ENCODE assay signal across 20 mouse cellular contexts in genomic region chr5:66374413-66374812, GRCm38 (mm10).
DNase-seq lines count a peak whose midpoint lies in the region; ATAC-seq and TF ChIP-seq lines count a peak whose summit lies in the region.
"Had no signal": no experiment of that assay in that cellular context is flagged by ENCODE, and none has a peak within 500 bp of the region (broad histone marks: within the 10 kb centered on the region; RNA-seq: fewer than 3 reads in every experiment).

No protein-coding gene starts in this region.

- no peaks in the 10 kb centered on the region for H3K9me3 ChIP-seq in hindbrain, embryonic 10.5 days
- no peaks in the 10 kb centered on the region for H3K9me3 ChIP-seq in hindbrain, embryonic 12.5 days (replicated peaks)
- H3K9me3 ChIP-seq in stomach, postnatal 0 days (ENCODE audit: control insufficient read depth, low read length), result no peaks in the 10 kb centered on the region
- no peaks in the 10 kb centered on the region for H3K9me3 ChIP-seq in hindbrain, postnatal 0 days (ENCODE audit: low read length)
- H3K9me3 ChIP-seq: embryonic facial prominence, embryonic 10.5 days; embryonic facial prominence, embryonic 12.5 days; forebrain, embryonic 13.5 days; forebrain, embryonic 15.5 days had no signal

- H3K36me3 ChIP-seq in hindbrain, embryonic 10.5 days, result no peaks in the 10 kb centered on the region
- H3K36me3 ChIP-seq in hindbrain, embryonic 12.5 days, result no peaks in the 10 kb centered on the region
- no peaks in the 10 kb centered on the region for H3K36me3 ChIP-seq in stomach, postnatal 0 days (ENCODE audit: control insufficient read depth, insufficient read depth, low read length)
- no peaks in the 10 kb centered on the region for H3K36me3 ChIP-seq in hindbrain, postnatal 0 days (ENCODE audit: insufficient read depth, low read length)
- H3K36me3 ChIP-seq: embryonic facial prominence, embryonic 10.5 days; embryonic facial prominence, embryonic 12.5 days; forebrain, embryonic 15.5 days; G1E had no signal

- 96% methylated on average over 4 of the region's 4 CpGs for WGBS in hindbrain, embryonic 10.5 days
- WGBS in hindbrain, embryonic 12.5 days, result over 99% methylated on average over 4 of the region's 4 CpGs
- 83% methylated on average over 4 of the region's 4 CpGs for WGBS in stomach, postnatal 0 days
- 96% methylated on average over 4 of the region's 4 CpGs for WGBS in hindbrain, postnatal 0 days

- DNase-seq in hindbrain, embryonic 10.5 days (ENCODE audit: low spot score), result no peak
- peak; percentile 74 for DNase-seq in 3T3-L1 (ENCODE audit: low read depth, low spot score)
- DNase-seq in NIH3T3 (ENCODE audit: low read depth), result peak; percentile 70
- no peak for DNase-seq in stomach, postnatal 0 days (ENCODE audit: low spot score)
- no peak for DNase-seq in B cell, adult 2 months
- DNase-seq in hindbrain, postnatal 0 days (ENCODE audit: low spot score), result no peak
- DNase-seq: cerebellum, adult 11-12 months; cerebellum, adult 2 months; cerebellum, adult 9-10 months; cerebellum, postnatal 10 days; cerebellum, postnatal 25 days; forebrain, postnatal 0 days had no signal

- 0 out of 2 replicates have a peak overlapping the region, but pooled peaks have one; percentile 56 for H3K27ac ChIP-seq in hindbrain, embryonic 10.5 days
- H3K27ac ChIP-seq in hindbrain, embryonic 12.5 days, result no peak overlapping the region
- H3K27ac ChIP-seq in stomach, postnatal 0 days (replicated peaks), result no peak overlapping the region
- no peak overlapping the region for H3K27ac ChIP-seq in hindbrain, postnatal 0 days
- H3K27ac ChIP-seq: embryonic facial prominence, embryonic 10.5 days; embryonic facial prominence, embryonic 12.5 days; forebrain, embryonic 13.5 days; forebrain, embryonic 15.5 days had no signal

- TF ChIP-seq EP300 in stomach, postnatal 0 days (optimal IDR thresholded peaks at IDR 0.05), result no peak

- peaks cover 19% of the 10 kb centered on the region for H3K4me1 ChIP-seq in hindbrain, embryonic 10.5 days (replicated peaks)
- H3K4me1 ChIP-seq in hindbrain, embryonic 12.5 days, result peaks cover 13% of the 10 kb centered on the region
- no peaks in the 10 kb centered on the region for H3K4me1 ChIP-seq in stomach, postnatal 0 days (replicated peaks; ENCODE audit: control insufficient read depth, insufficient read depth)
- H3K4me1 ChIP-seq in hindbrain, postnatal 0 days (ENCODE audit: insufficient read depth, low read length), result no peaks in the 10 kb centered on the region
- H3K4me1 ChIP-seq: embryonic facial prominence, embryonic 12.5 days; forebrain, embryonic 15.5 days had no signal

- H3K4me3 ChIP-seq in hindbrain, embryonic 10.5 days, result no peak overlapping the region
- H3K4me3 ChIP-seq in hindbrain, embryonic 12.5 days, result no peak overlapping the region
- H3K4me3 ChIP-seq in stomach, postnatal 0 days (ENCODE audit: low read depth, low read length), result no peak overlapping the region
- H3K4me3 ChIP-seq in hindbrain, postnatal 0 days (ENCODE audit: low read length), result no peak overlapping the region
- H3K4me3 ChIP-seq: embryonic facial prominence, embryonic 10.5 days; embryonic facial prominence, embryonic 12.5 days; forebrain, embryonic 13.5 days; forebrain, embryonic 15.5 days had no signal

- TF ChIP-seq CTCF in stomach, postnatal 0 days (IDR thresholded peaks at IDR 0.05; ENCODE audit: low read depth), result no peak
- no peak for TF ChIP-seq CTCF in hindbrain, postnatal 0 days (IDR thresholded peaks at IDR 0.05; ENCODE audit: low read depth)

- ATAC-seq in hindbrain, embryonic 12.5 days (ENCODE audit: low FRiP score), result no peak
- ATAC-seq in stomach, postnatal 0 days (ENCODE audit: low FRiP score, low TSS enrichment), result 0 out of 2 replicates have a peak, but pooled peaks have one; percentile 46
- ATAC-seq in hindbrain, postnatal 0 days, result no peak
- ATAC-seq: CD4-positive, CD25-positive, alpha-beta regulatory T cell, adult 4 months; forebrain, embryonic 13.5 days; forebrain, embryonic 15.5 days; forebrain, postnatal 0 days had no signal

- no peak overlapping the region for H3K9ac ChIP-seq in hindbrain, embryonic 12.5 days
- no peak overlapping the region for H3K9ac ChIP-seq in stomach, postnatal 0 days (ENCODE audit: low read length)
- no peak overlapping the region for H3K9ac ChIP-seq in hindbrain, postnatal 0 days (replicated peaks; ENCODE audit: low read length)
- H3K9ac ChIP-seq: embryonic facial prominence, embryonic 12.5 days; forebrain, embryonic 13.5 days; forebrain, embryonic 15.5 days; forebrain, postnatal 0 days had no signal

- no peak overlapping the region for H3K4me2 ChIP-seq in hindbrain, embryonic 12.5 days (replicated peaks)
- no peak overlapping the region for H3K4me2 ChIP-seq in stomach, postnatal 0 days (replicated peaks; ENCODE audit: low read depth)
- no peak overlapping the region for H3K4me2 ChIP-seq in hindbrain, postnatal 0 days (ENCODE audit: low read depth, low read length)
- H3K4me2 ChIP-seq: embryonic facial prominence, embryonic 12.5 days; forebrain, embryonic 13.5 days; forebrain, embryonic 15.5 days had no signal

- no peaks in the 10 kb centered on the region for H3K27me3 ChIP-seq in hindbrain, embryonic 10.5 days (ENCODE audit: insufficient read depth, poor library complexity, severe bottlenecking)
- no peaks in the 10 kb centered on the region for H3K27me3 ChIP-seq in hindbrain, embryonic 12.5 days
- H3K27me3 ChIP-seq in stomach, postnatal 0 days (ENCODE audit: control insufficient read depth, insufficient read depth, low read length), result no peaks in the 10 kb centered on the region
- H3K27me3 ChIP-seq in hindbrain, postnatal 0 days (ENCODE audit: insufficient read depth, low read length), result no peaks in the 10 kb centered on the region
- H3K27me3 ChIP-seq: CH12.LX; embryonic facial prominence, embryonic 12.5 days; forebrain, embryonic 13.5 days; forebrain, embryonic 15.5 days had no signal

Comparison
In these comparisons a context has a peak if more than half of its experiments do, and no peak if none do; other contexts are left out.
1. DNase-seq: peak in 3T3-L1 (single experiment) and NIH3T3 (single experiment); none in hindbrain, embryonic 10.5 days (single experiment), stomach, postnatal 0 days (single experiment), B cell, adult 2 months (0 of 2) and hindbrain, postnatal 0 days (single experiment).